Mouse (Mus musculus) forebrain, embryonic 15.5 days (tissue): ENCODE data around the gene Ermap. TPM values are rescaled to one million over a fixed set of nuclear protein-coding genes. Genes with fewer than 3 reads are reported as not detected.

Experiments
- ATAC-seq: fragments of 200-750 bp; cut with Nextera tagmentation; replicated peaks from 2 replicates; pipeline ENCODE4 v1.8.0; 2017; ENCODE audit warnings: mild to moderate bottlenecking, moderate TSS enrichment, moderate library complexity
- H3K27ac ChIP-seq: fragments of 300-500 bp; sonication (generic); replicated peaks from 2 replicates; pipeline ENCODE4 v1.5.1; 2015; ENCODE audit warnings: mild to moderate bottlenecking, inconsistent platforms
- H3K27me3 ChIP-seq: fragments of 300-500 bp; sonication (generic); 2 replicates; pipeline ENCODE4 v1.6.1; 2015; ENCODE audit warnings: inconsistent platforms
- H3K36me3 ChIP-seq: fragments of 300-500 bp; sonication (generic); 2 replicates; pipeline ENCODE4 v1.6.1; 2015; ENCODE audit warnings: mild to moderate bottlenecking, inconsistent platforms
- H3K4me1 ChIP-seq: fragments of 300-500 bp; sonication (generic); 2 replicates; pipeline ENCODE4 v1.6.1; 2015; ENCODE audit warnings: inconsistent platforms
- H3K4me2 ChIP-seq: fragments of 300-500 bp; sonication (generic); replicated peaks from 2 replicates; pipeline ENCODE4 v1.6.1; 2015; ENCODE audit warnings: mild to moderate bottlenecking, inconsistent platforms
- H3K4me3 ChIP-seq: fragments of 300-500 bp; sonication (generic); 2 replicates; pipeline ENCODE4 v1.5.1; 2015; ENCODE audit warnings: mild to moderate bottlenecking, inconsistent platforms
- H3K9ac ChIP-seq: fragments of 300-500 bp; sonication (generic); replicated peaks from 2 replicates; pipeline ENCODE4 v1.6.1; 2015; ENCODE audit warnings: mild to moderate bottlenecking, inconsistent platforms
- H3K9me3 ChIP-seq: fragments of 300-500 bp; sonication (generic); 2 replicates; pipeline ENCODE4 v1.6.1; 2016; ENCODE audit warnings: inconsistent platforms
- WGBS: fragments of 180-500 bp; shearing (Covaris S2); methylation state at CpG from one replicate; pipeline ENCODE4 v1.1.7; 2015; ENCODE audit warnings: mixed read lengths; 5-methylcytosine and 5-hydroxymethylcytosine counted together
- polyA plus RNA-seq: library from polyadenylated mRNA; unstranded; fragments of >200 nt; fragmentation: Nextera tagmentation; extraction: Ambion mirVana; gene quantifications from 2 replicates; pipeline ENCODE4 v1.2.1, GENCODE M21; 2015

Gene Ermap
- polyA plus RNA-seq, result 0.27 and 0.61 TPM in 2 replicates

GRCm38 (mm10) chr4:119189864-119190263 is at the start of gene Ermap:
Gene Ermap (minus strand): TSS chr4:119190011.
- ATAC-seq, result no peak
- Histone ChIP-seq H3K27ac (no peak within 1 kb of the TSS), H3K4me2 (no peak within 1 kb of the TSS), H3K4me3 (no peak within 1 kb of the TSS), H3K27me3 (no peaks in the 10 kb centered on the region; the same call in 1 of the 2 replicates), H3K9ac (no peak within 1 kb of the TSS), H3K9me3 (no peaks in the 10 kb centered on the region), H3K36me3 (no peaks in the 10 kb centered on the region), H3K4me1 (no peaks in the 10 kb centered on the region)
- WGBS, result 77% methylated on average over 6 of the region's 6 CpGs

GRCm38 (mm10) chr4:119239181-119239682 is 49.4 kb upstream of the Ermap start:
- WGBS, result 35% methylated on average over 12 of the region's 12 CpGs
- Histone ChIP-seq H3K9ac (peak overlapping the region; percentile 19; the same call in 1 of the 2 replicates), H3K4me2 (no peak overlapping the region; the same call in 1 of the 2 replicates), H3K4me3 (no peak overlapping the region), H3K9me3 (no peaks in the 10 kb centered on the region), H3K27me3 (no peaks in the 10 kb centered on the region), H3K27ac (peak overlapping the region; percentile 81), H3K4me1 (peaks cover 14% of the 10 kb centered on the region), H3K36me3 (peaks cover 30% of the 10 kb centered on the region)
- ATAC-seq, result peak; percentile 55

- Histone ChIP-seq H3K4me2 (no peak overlapping the region), H3K27me3 (no peaks in the 10 kb centered on the region), H3K36me3 (peaks cover 25% of the 10 kb centered on the region), H3K4me3 (no peak overlapping the region), H3K27ac (peak overlapping the region; percentile 28; the same call in 1 of the 2 replicates), H3K4me1 (peaks cover 19% of the 10 kb centered on the region), H3K9me3 (no peaks in the 10 kb centered on the region), H3K9ac (no peak overlapping the region)
- ATAC-seq, result peak; percentile 26; the same call in 1 of the 2 replicates
- 71% methylated on average over 3 of the region's 3 CpGs for WGBS
Observed at GRCm38 (mm10) chr4:119238661-119239060, 48.9 kb upstream of the Ermap start.

GRCm38 (mm10) chr4:119234348-119234747 is 44.5 kb upstream of the Ermap start:
- Histone ChIP-seq H3K27ac (no peak overlapping the region), H3K4me3 (peak overlapping the region; percentile 95), H3K9ac (no peak overlapping the region), H3K4me1 (peaks cover 23% of the 10 kb centered on the region), H3K4me2 (peak overlapping the region; percentile 96), H3K36me3 (peaks cover 13% of the 10 kb centered on the region), H3K9me3 (no peaks in the 10 kb centered on the region), H3K27me3 (no peaks in the 10 kb centered on the region)
- 90% methylated on average over 3 of the region's 3 CpGs for WGBS
- no peak for ATAC-seq

- peak; percentile 67 for ATAC-seq
- Histone ChIP-seq H3K4me3 (peak overlapping the region; percentile 95), H3K9me3 (no peaks in the 10 kb centered on the region), H3K27me3 (no peaks in the 10 kb centered on the region), H3K36me3 (peaks cover 13% of the 10 kb centered on the region), H3K9ac (peak overlapping the region; percentile 77), H3K27ac (peak overlapping the region; percentile 72), H3K4me2 (peak overlapping the region; percentile 96), H3K4me1 (peaks cover 22% of the 10 kb centered on the region)
- 0% methylated on average over 36 of the region's 36 CpGs for WGBS
Observed at GRCm38 (mm10) chr4:119233256-119233901, 43.6 kb upstream of the Ermap start.

- Histone ChIP-seq H3K9me3 (no peaks in the 10 kb centered on the region), H3K4me3 (peak within 1 kb of the TSS; percentile 95), H3K4me1 (peaks cover 22% of the 10 kb centered on the region), H3K4me2 (peak within 1 kb of the TSS; percentile 96), H3K9ac (peak within 1 kb of the TSS; percentile 82), H3K27ac (peak within 1 kb of the TSS; percentile 72), H3K36me3 (peaks cover 9% of the 10 kb centered on the region), H3K27me3 (no peaks in the 10 kb centered on the region)
- WGBS, result under 1% methylated on average over 71 of the region's 71 CpGs
- peak; percentile 96 for ATAC-seq
Observed at GRCm38 (mm10) chr4:119232410-119233255, 42.8 kb upstream of the Ermap start, which contains the start of the genes AU022252 and P3h1. Gene AU022252 (minus strand): TSS chr4:119232712. Gene P3h1 (plus strand): TSS chr4:119232915.

- no peak overlapping the region for H3K4me2 ChIP-seq
- no peaks in the 10 kb centered on the region for H3K9me3 ChIP-seq
- H3K36me3 ChIP-seq, result peaks cover 34% of the 10 kb centered on the region
- H3K9ac ChIP-seq, result no peak overlapping the region
- WGBS, result 92% methylated on average over 11 of the region's 11 CpGs
- H3K27ac ChIP-seq, result no peak overlapping the region
- no peak overlapping the region for H3K4me3 ChIP-seq
- no peak for ATAC-seq
- H3K4me1 ChIP-seq, result peaks cover 6% of the 10 kb centered on the region
- H3K27me3 ChIP-seq, result no peaks in the 10 kb centered on the region
Observed at GRCm38 (mm10) chr4:119226751-119227150, 36.9 kb upstream of the Ermap start.

GRCm38 (mm10) chr4:119225719-119226118 is 35.9 kb upstream of the Ermap start:
- peaks cover 34% of the 10 kb centered on the region for H3K36me3 ChIP-seq
- H3K4me2 ChIP-seq, result no peak overlapping the region
- H3K4me1 ChIP-seq, result no peaks in the 10 kb centered on the region
- ATAC-seq, result no peak
- H3K27me3 ChIP-seq, result no peaks in the 10 kb centered on the region
- H3K4me3 ChIP-seq, result no peak overlapping the region
- H3K9me3 ChIP-seq, result no peaks in the 10 kb centered on the region
- WGBS, result 92% methylated on average over 9 of the region's 9 CpGs
- no peak overlapping the region for H3K27ac ChIP-seq
- H3K9ac ChIP-seq, result no peak overlapping the region

GRCm38 (mm10) chr4:119224534-119224933 is 34.7 kb upstream of the Ermap start:
- no peak overlapping the region for H3K4me2 ChIP-seq
- no peaks in the 10 kb centered on the region for H3K9me3 ChIP-seq
- no peak overlapping the region for H3K27ac ChIP-seq
- no peak overlapping the region for H3K9ac ChIP-seq
- H3K36me3 ChIP-seq, result peaks cover 34% of the 10 kb centered on the region
- H3K4me1 ChIP-seq, result no peaks in the 10 kb centered on the region
- no peak overlapping the region for H3K4me3 ChIP-seq
- 95% methylated on average over 3 of the region's 3 CpGs for WGBS
- ATAC-seq, result no peak
- no peaks in the 10 kb centered on the region for H3K27me3 ChIP-seq

- no peak overlapping the region for H3K4me2 ChIP-seq
- no peaks in the 10 kb centered on the region for H3K9me3 ChIP-seq
- peaks cover 34% of the 10 kb centered on the region for H3K36me3 ChIP-seq
- H3K4me3 ChIP-seq, result no peak overlapping the region
- no peak for ATAC-seq
- H3K9ac ChIP-seq, result no peak overlapping the region
- H3K4me1 ChIP-seq, result no peaks in the 10 kb centered on the region
- WGBS, result 87% methylated on average over 1 of the region's 1 CpGs
- H3K27ac ChIP-seq, result no peak overlapping the region
- no peaks in the 10 kb centered on the region for H3K27me3 ChIP-seq
Observed at GRCm38 (mm10) chr4:119223696-119224095, 33.9 kb upstream of the Ermap start.

- no peak within 1 kb of the TSS for H3K9ac ChIP-seq
- H3K4me2 ChIP-seq, result no peak within 1 kb of the TSS
Observed at GRCm38 (mm10) chr4:119218169-119218568, 28.4 kb upstream of the Ermap start, which contains the start of gene Tmem269. Gene Tmem269 (minus strand): TSS chr4:119218217.

GRCm38 (mm10) chr4:119216667-119217066 is 26.9 kb upstream of the Ermap start:
- Histone ChIP-seq H3K4me1 (no peaks in the 10 kb centered on the region), H3K36me3 (no peaks in the 10 kb centered on the region), H3K9ac (no peak overlapping the region), H3K27me3 (no peaks in the 10 kb centered on the region), H3K4me3 (no peak overlapping the region), H3K27ac (no peak overlapping the region), H3K4me2 (no peak overlapping the region), H3K9me3 (no peaks in the 10 kb centered on the region)
- 0 out of 2 replicates have a peak, but pooled peaks have one; percentile 57 for ATAC-seq
- 78% methylated on average over 8 of the region's 8 CpGs for WGBS

More at GRCm38 (mm10) chr4:119218169-119218568, 28.4 kb upstream of the Ermap start, which contains the start of gene Tmem269:
- no peak for ATAC-seq
- no peak within 1 kb of the TSS for H3K27ac ChIP-seq
- no peaks in the 10 kb centered on the region for H3K36me3 ChIP-seq
- H3K4me1 ChIP-seq, result no peaks in the 10 kb centered on the region
- H3K4me3 ChIP-seq, result no peak within 1 kb of the TSS
- H3K27me3 ChIP-seq, result no peaks in the 10 kb centered on the region
- 8% methylated on average over 11 of the region's 11 CpGs for WGBS
- H3K9me3 ChIP-seq, result no peaks in the 10 kb centered on the region
